Mouse (Mus musculus) brain, embryonic 14.5 days (tissue): ENCODE measurements at regions not wholly inside any gene's neighbourhood (a gene's known extent, or its start where the extent isn't known, plus 50 kb on each side); places are given as distances from the start of the nearest gene placed in this dataset.

Experiments used
- CTCF ChIP-seq: fragments of 200-500 bp; IDR thresholded peaks from 2 replicates; pipeline ENCODE4 v1.5.1; 2012; ENCODE audit warnings: inconsistent platforms, mild to moderate bottlenecking, moderate library complexity, borderline replicate concordance; ENCODE audit not compliant: insufficient read depth, insufficient read length; ENCODE audit errors: extremely low read depth
- POLR2A ChIP-seq: fragments of 200-500 bp; IDR thresholded peaks from 2 replicates; pipeline ENCODE4 v1.6.1; 2012; ENCODE audit warnings: mild to moderate bottlenecking, inconsistent platforms, borderline replicate concordance; ENCODE audit not compliant: poor library complexity, insufficient read depth, insufficient read length, severe bottlenecking; ENCODE audit errors: extremely low read depth

GRCm38 (mm10) chr11:25269936-25270540 is 940.5 kb downstream of the 5730522E02Rik start:
- TF ChIP-seq POLR2A (no peak), CTCF (no peak)
